Mouse (Mus musculus): ENCODE data around the gene Myh9. TPM values are rescaled to one million over a fixed set of nuclear protein-coding genes. Genes with fewer than 3 reads are reported as not detected.
A peak's percentile ranks its signal among the peaks of the same experiment; 100 is the strongest.
"Not testable (repeated sequence)": the region's sequence is repeated elsewhere in the genome, so short reads cannot be mapped to it uniquely, and the experiment has no call there.

Myh9 gene
- polyA plus RNA-seq, 1 experiment from 2014 or later: 12.4 TPM

DNA sequence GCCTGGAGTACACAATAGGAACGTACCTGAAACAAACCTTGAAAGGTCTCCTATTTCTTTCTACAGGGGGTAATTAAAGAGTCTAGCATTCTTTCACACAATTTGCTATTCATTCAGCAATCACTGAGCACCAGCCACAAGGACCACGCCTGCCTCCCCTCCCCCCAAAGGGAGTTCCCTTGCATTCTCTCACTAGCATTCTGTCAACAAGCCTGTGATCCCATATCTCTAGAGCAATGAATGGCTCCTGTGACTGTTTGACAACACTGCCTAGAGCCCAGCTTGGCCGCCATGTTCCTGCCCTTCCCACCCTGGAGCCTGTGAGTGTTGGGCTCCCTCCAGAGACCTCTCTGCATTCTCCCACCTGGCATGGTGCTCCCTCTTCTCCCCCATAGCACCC lies 5.9 kb upstream of the Myh9 start:
- Histone ChIP-seq H3K36me3 (no peaks in the 10 kb centered on the region), H3K4me1 (replicated peaks) (peaks cover 3% of the 10 kb centered on the region), H3K9ac (no peak overlapping the region), H3K27me3 (no peaks in the 10 kb centered on the region), H3K4me2 (no peak overlapping the region), H3K27ac (replicated peaks) (no peak overlapping the region), H3K9me3 (no peaks in the 10 kb centered on the region), H3K4me3 (no peak overlapping the region)
- no peak for ATAC-seq (ENCODE audit: low read depth)
- WGBS: 68% methylated on average over 3 of the region's 3 CpGs

DNA sequence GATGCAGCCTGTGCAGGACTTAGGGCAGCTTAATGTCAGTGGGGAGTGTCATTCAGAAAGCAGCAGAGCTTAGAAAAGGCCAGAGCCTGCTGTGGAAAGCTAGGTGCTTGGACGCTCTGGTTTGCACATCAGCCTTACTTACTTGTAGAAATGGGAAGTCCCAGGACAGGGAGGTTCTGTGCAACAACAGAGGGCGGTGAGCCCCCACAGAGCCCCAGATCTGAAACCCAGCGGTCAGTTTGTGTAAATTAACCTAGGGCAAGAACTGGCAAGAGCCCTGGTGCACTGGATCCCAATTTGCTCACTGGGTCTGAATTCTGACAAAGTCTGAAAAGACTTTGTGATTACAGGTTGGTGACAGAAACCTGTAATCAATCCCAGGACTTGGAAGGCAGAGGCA lies 5.1 kb upstream of the Myh9 start:
- Histone ChIP-seq H3K36me3 (no peaks in the 10 kb centered on the region), H3K27ac (replicated peaks) (no peak overlapping the region)
- ATAC-seq (ENCODE audit: low read depth): no peak

DNA sequence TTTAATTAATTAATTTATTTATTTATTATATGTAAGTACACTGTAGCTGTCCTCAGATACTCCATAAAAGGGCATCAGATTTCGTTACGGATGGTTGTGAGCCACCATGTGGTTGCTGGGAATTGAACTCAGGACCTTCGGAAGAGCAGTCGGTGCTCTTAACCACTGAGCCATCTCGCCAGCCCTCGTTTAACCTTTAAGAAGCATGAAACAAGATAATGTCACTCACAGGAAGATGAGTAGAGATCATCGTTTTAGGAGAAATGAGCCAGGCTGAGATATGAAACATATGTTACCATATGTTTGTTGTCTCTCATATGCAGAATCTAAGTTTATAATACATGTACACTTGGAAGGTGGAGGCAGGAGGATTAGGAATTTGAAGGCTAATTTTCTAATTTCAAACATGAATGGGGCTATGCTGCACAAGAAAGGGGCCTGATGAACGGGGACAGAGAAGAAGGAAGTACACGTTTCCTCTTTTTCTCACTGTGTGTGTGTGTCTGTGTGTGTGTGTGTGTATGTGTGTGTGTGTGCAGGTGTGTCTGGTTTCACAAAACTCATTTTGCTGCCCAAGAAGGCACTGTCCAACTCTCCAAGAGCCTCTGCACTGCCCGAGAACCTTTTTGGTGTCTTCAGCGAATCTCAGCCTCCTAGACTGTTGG lies 4.1 kb upstream of the Myh9 start:
- not testable (repeated sequence) for H3K9ac ChIP-seq; H3K4me1 ChIP-seq (replicated peaks); H3K9me3 ChIP-seq; H3K27ac ChIP-seq (replicated peaks); H3K27me3 ChIP-seq; ATAC-seq (ENCODE audit: low read depth); H3K4me3 ChIP-seq; H3K4me2 ChIP-seq; H3K36me3 ChIP-seq
- 87% methylated on average over 11 of the region's 11 CpGs for WGBS

More for the DNA sequence above, 5.1 kb upstream of the Myh9 start:
- peaks cover 3% of the 10 kb centered on the region for H3K4me1 ChIP-seq (replicated peaks)
- H3K9ac ChIP-seq: no peak overlapping the region
- no peaks in the 10 kb centered on the region for H3K9me3 ChIP-seq
- no peak overlapping the region for H3K4me3 ChIP-seq
- 81% methylated on average over 3 of the region's 3 CpGs for WGBS
- H3K27me3 ChIP-seq: no peaks in the 10 kb centered on the region
- no peak overlapping the region for H3K4me2 ChIP-seq

DNA sequence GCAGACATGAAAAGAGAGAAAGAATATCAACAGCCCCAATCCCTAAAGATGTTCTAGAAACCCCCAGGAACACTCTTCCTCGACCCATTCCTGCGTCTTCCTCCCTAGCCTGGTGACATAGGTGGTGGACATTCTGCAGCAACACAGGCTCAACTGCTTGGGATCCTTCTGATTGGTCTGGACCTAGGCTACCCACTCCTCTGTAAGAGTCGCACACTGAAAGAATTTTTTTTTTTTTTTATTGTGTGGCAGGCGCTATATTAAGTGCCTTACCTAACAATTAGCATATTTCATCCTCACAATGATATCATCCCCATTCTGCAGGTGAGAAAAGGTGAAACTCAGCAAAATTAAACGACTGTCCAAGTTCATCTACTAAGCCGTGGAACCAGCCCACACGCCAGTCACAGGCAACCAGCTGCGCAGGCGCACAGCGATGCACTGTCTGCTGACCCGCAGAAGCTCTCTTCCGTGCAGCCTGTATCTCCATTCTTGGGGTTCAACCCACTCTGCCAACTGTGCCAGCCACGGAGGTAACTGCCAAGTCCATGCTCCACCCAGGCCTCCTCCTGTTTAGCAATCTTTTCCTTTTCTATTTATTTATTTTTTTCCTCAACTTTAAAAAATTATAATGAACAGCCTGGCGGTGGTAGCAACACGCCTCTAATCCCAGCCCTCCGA lies 3.1 kb upstream of the Myh9 start:
- Histone ChIP-seq H3K9me3 (no peaks in the 10 kb centered on the region), H3K27ac (replicated peaks) (no peak overlapping the region), H3K4me1 (replicated peaks) (peaks cover 16% of the 10 kb centered on the region), H3K9ac (no peak overlapping the region), H3K4me3 (no peak overlapping the region), H3K36me3 (no peaks in the 10 kb centered on the region), H3K4me2 (no peak overlapping the region), H3K27me3 (no peaks in the 10 kb centered on the region)
- 91% methylated on average over 16 of the region's 16 CpGs for WGBS
- ATAC-seq (ENCODE audit: low read depth): no peak

DNA sequence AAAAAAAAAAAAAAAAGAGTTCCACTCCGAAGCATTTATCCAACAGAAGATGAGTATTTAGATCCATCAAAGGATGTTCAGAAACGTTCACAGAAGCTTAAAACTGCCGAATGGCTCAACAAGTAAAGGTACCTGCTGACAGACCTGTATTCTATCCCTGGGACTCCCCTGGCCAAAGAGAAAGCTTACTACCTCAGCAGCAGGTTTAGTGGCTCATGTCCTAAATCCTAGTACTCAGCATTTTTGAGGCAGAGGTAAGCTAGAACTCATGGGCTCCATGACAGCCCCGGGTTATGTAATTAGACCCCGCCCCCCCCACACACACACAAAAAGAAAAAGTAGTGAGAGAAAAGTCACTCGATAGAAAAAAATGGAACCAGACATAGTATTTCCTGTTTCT lies 2.1 kb upstream of the Myh9 start:
- no peak overlapping the region for H3K4me2 ChIP-seq
- H3K4me3 ChIP-seq: no peak overlapping the region
- no peaks in the 10 kb centered on the region for H3K36me3 ChIP-seq
- no peak for ATAC-seq (ENCODE audit: low read depth)
- H3K4me1 ChIP-seq (replicated peaks): peaks cover 27% of the 10 kb centered on the region
- H3K9me3 ChIP-seq: no peaks in the 10 kb centered on the region
- H3K27me3 ChIP-seq: no peaks in the 10 kb centered on the region
- no peak overlapping the region for H3K27ac ChIP-seq (replicated peaks)
- no peak overlapping the region for H3K9ac ChIP-seq
- 82% methylated on average over 6 of the region's 6 CpGs for WGBS

DNA sequence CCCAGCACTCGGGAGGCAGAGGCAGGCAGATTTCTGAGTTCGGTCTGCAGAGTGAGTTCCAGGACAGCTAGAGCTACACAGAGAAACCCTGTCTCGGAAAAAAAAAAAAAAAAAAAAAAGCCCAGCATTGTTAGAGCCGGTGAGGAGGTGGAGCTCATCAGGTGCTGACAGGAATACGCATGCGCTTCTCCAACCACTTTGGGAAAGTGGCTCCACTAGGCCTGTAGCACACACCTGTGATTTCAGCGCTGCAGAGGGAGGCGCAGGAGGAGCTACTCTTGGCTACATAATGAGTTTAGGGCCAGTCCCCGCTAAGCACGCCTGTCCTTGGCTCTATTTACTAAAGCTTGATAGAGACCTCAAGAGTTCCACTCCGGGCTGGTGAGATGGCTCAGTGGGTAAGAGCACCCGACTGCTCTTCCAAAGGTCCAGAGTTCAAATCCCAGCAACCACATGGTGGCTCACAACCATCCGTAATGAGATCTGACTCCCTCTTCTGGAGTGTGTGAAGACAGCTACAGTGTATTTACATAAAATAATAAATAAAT lies 1.6 kb upstream of the Myh9 start:
- not testable (repeated sequence) for H3K27ac ChIP-seq (replicated peaks); H3K36me3 ChIP-seq; H3K4me3 ChIP-seq; H3K9ac ChIP-seq; H3K9me3 ChIP-seq; ATAC-seq (ENCODE audit: low read depth); H3K4me2 ChIP-seq; H3K27me3 ChIP-seq
- 69% methylated on average over 12 of the region's 13 CpGs for WGBS
- peaks cover 31% of the 10 kb centered on the region for H3K4me1 ChIP-seq (replicated peaks)

DNA sequence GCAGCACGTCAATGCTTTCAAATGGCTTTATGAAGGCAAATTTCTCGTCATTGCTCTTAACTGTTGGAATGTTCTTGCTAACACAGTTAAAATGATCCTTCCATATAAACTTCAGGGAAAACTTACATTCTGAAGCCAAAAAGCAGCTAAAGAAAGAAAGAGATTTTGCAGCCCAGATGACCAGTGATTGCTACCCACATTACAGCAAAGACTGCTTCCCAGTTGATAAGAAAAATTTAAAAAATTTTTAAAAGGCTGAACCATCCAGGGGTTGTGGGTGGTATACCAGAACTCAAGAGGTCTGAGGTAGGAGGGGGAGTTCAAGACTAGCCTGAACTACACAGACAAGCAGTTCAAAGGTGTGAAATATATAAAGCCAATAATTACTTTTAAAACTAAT lies 1.1 kb upstream of the Myh9 start:
- Histone ChIP-seq H3K4me1 (replicated peaks) (peaks cover 37% of the 10 kb centered on the region), H3K27me3 (no peaks in the 10 kb centered on the region), H3K4me2 (peak overlapping the region; percentile 62), H3K4me3 (peak overlapping the region; percentile 69; the same call in 1 of the 2 replicates), H3K9ac (peak overlapping the region; percentile 67; the same call in 1 of the 2 replicates), H3K27ac (replicated peaks) (no peak overlapping the region), H3K36me3 (no peaks in the 10 kb centered on the region), H3K9me3 (no peaks in the 10 kb centered on the region)
- WGBS: 28% methylated on average over 2 of the region's 2 CpGs
- no peak for ATAC-seq (ENCODE audit: low read depth)

DNA sequence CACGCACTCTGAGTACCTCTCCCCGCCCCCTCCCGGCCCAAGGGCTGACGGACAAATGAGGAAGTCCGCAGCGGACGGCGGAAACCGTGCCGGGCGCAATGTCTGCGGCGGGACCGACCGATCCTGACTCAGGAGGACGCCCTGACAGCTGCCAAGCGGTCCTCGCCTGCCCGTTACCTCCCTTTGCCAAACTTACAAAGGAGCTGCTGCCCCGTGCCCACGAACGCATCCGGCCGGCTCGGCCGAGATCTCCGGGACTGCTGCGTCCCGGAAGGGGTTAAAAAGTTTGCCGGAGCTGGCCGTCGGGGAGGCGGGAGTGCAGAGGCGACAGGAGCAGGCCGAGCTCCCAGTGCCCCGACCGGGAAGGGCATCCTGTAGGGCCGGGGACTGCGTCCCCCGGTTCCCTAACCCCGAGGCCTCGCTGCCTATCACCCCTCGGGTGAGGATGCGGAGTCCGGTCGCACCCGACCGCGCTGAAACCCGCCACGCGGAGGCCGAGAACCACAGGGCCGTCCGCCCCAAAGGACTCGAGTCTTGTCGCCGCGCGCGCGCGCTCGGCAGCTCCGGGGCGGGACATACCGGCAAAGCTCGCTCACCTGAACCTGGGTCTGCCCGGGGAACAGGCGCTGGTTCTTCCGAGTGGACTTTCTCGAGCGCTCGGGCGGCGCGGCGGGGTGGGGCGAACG lies 471 bp downstream of the Myh9 start:
- under 1% methylated on average over 80 of the region's 80 CpGs for WGBS
- Histone ChIP-seq H3K36me3 (no peaks in the 10 kb centered on the region), H3K4me2 (peak overlapping the region; percentile 96), H3K9me3 (no peaks in the 10 kb centered on the region), H3K9ac (peak overlapping the region; percentile 80), H3K4me3 (peak overlapping the region; percentile 69), H3K27ac (replicated peaks) (peak overlapping the region; percentile 77), H3K27me3 (no peaks in the 10 kb centered on the region), H3K4me1 (replicated peaks) (peaks cover 50% of the 10 kb centered on the region)
- peak; percentile 66 for ATAC-seq (ENCODE audit: low read depth)

DNA sequence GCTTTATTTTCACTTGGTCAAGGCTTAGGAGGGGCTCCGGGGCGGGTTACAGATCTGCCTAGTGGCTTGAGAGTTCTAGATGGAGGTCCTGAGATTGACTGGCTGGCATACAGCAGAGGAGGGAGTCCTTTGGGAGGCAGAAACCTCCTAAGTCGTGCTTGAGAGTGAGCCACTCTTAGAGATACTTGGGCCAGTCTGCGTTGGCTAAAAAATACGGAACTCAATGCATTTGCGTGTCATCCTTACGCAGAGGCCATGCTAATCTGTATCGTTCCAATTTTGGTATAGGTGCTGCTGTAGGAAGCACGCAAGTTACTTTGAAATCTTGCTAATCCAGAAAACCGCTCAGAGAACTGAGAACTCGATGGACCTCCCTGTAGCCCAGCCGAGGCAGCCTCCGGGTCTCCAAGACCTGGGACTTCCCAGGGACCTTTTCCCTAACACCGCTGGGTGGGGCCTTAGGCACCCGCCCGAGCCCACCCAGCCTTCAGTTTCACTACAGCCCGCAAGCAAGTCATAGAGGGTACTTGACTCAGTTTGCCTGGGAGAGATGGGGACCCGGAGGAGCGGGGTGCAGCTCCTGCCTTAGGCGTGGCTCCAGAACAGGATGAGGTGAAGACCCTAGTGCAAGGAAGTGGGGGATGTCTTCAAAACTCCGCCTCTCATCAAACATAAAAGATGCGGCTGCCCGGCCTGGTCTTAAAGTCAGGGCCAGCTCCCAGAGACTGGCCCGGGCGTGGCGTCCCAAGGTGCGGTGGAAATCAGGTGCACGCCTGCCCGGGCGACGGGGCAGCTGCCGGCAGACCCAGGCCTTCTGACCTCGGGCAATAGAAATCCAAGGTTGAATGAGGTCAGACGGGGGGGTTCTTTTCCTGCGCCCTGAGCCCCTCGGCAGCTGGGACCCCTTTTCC lies 1.3 kb downstream of the Myh9 start:
- H3K4me3 ChIP-seq: peak overlapping the region; percentile 69
- H3K4me1 ChIP-seq (replicated peaks): peaks cover 58% of the 10 kb centered on the region
- H3K4me2 ChIP-seq: peak overlapping the region; percentile 96
- H3K27ac ChIP-seq (replicated peaks): peak overlapping the region; percentile 77; the same call in 1 of the 2 replicates
- peak overlapping the region; percentile 80 for H3K9ac ChIP-seq
- H3K36me3 ChIP-seq: no peaks in the 10 kb centered on the region
- no peak for ATAC-seq (ENCODE audit: low read depth)
- no peaks in the 10 kb centered on the region for H3K27me3 ChIP-seq
- no peaks in the 10 kb centered on the region for H3K9me3 ChIP-seq
- 5% methylated on average over 36 of the region's 36 CpGs for WGBS

DNA sequence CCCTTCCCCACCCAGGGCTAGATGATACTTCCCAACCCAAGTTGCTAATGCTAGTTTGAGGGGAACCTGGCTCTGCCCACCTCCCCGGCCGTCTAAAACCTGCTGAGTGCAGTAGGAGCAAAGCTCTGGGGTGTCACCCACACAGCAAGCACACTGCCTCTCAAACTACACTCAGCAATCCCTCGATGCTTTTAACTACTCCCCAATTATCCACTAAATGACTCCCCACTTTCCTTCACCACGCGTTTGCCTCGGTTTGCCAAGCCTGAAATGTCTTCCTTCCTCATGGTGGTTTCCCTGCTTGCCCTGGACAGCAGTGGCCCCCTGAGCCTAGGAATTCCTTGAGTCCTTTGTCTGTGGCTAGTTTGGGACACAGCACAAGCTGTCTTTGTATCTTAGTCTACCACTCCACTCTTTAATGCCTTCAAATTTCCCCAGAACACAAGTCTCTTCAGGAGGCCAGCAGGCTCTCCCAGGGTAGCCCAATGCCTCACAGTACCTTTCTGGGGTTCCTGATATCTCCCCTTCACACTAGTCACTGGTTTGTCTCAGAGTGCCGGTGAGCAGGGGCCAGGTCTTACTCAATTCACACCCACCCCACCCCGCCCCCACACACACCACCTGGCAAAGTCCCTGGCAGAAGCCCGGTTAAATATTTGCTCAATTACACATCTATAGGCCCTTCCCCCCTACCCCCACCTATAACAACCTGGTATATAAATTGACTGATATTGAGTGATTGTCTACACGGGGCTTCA lies 2.3 kb downstream of the Myh9 start:
- no peaks in the 10 kb centered on the region for H3K36me3 ChIP-seq
- peak overlapping the region; percentile 56; the same call in 1 of the 2 replicates for H3K27ac ChIP-seq (replicated peaks)
- peaks cover 64% of the 10 kb centered on the region for H3K4me1 ChIP-seq (replicated peaks)
- no peak for ATAC-seq (ENCODE audit: low read depth)
- peak overlapping the region; percentile 96 for H3K4me2 ChIP-seq
- H3K27me3 ChIP-seq: no peaks in the 10 kb centered on the region
- peak overlapping the region; percentile 80 for H3K9ac ChIP-seq
- H3K4me3 ChIP-seq: peak overlapping the region; percentile 69
- H3K9me3 ChIP-seq: no peaks in the 10 kb centered on the region
- WGBS: 10% methylated on average over 10 of the region's 10 CpGs
